Mouse (Mus musculus) layer of hippocampus, postnatal 10 days (tissue): ENCODE data around the gene Astl. TPM values are rescaled to one million over a fixed set of nuclear protein-coding genes. Genes with fewer than 3 reads are reported as not detected.
"Not testable (repeated sequence)": the region's sequence is repeated elsewhere in the genome, so short reads cannot be mapped to it uniquely, and the experiment has no call there.

Experiments
- DNase-seq, 2 experiments: peaks; one replicate each; pipeline ENCODE4 v3.0.0; 2021; ENCODE audit warnings: low spot score in 2 of 2
- long read RNA-seq: library from polyadenylated mRNA; stranded (forward); transcript quantifications from one replicate; pipeline ENCODE4 v2.0.0, GENCODE M21; 2023
- total RNA-seq, 2 experiments: library from RNA; stranded (reverse); gene quantifications; 2 replicates each; pipeline ENCODE4 v1.2.3; 2021

Gene Astl
- not detected for total RNA-seq
- long read RNA-seq, result 0 reads

- no peak for DNase-seq
Measured at GRCm38 (mm10) chr2:127338416-127338815, at the start of gene Astl. Astl (plus strand) TSS chr2:127338639.

- DNase-seq, result no peak
Measured at GRCm38 (mm10) chr2:127292250-127292649, 46.2 kb upstream of the Astl start.

- no peak for DNase-seq
Measured at GRCm38 (mm10) chr2:127297001-127297805, 41.2 kb upstream of the Astl start.

GRCm38 (mm10) chr2:127298056-127298455, 40.4 kb upstream of the Astl start:
- no peak for DNase-seq

GRCm38 (mm10) chr2:127300701-127301100, 37.7 kb upstream of the Astl start:
- no peak for DNase-seq

GRCm38 (mm10) chr2:127301883-127302282, 36.6 kb upstream of the Astl start:
- DNase-seq, result no peak

GRCm38 (mm10) chr2:127304192-127304591, 34.2 kb upstream of the Astl start:
- not testable (repeated sequence) for DNase-seq

- DNase-seq, result no peak
Measured at GRCm38 (mm10) chr2:127304609-127305210, 33.7 kb upstream of the Astl start.

GRCm38 (mm10) chr2:127306123-127306522, 32.3 kb upstream of the Astl start:
- DNase-seq, result no peak

- DNase-seq, result no peak
Measured at GRCm38 (mm10) chr2:127307179-127307578, 31.3 kb upstream of the Astl start.

- DNase-seq, result no peak
Measured at GRCm38 (mm10) chr2:127308660-127309059, 29.8 kb upstream of the Astl start.

GRCm38 (mm10) chr2:127310246-127310645, 28.2 kb upstream of the Astl start:
- DNase-seq, result no peak

- no peak for DNase-seq
Measured at GRCm38 (mm10) chr2:127310685-127311084, 27.8 kb upstream of the Astl start.

GRCm38 (mm10) chr2:127311193-127311592, 27.2 kb upstream of the Astl start:
- DNase-seq, result no peak

GRCm38 (mm10) chr2:127312801-127313200, 25.6 kb upstream of the Astl start:
- DNase-seq, result no peak

- no peak for DNase-seq
Measured at GRCm38 (mm10) chr2:127313878-127314277, 24.6 kb upstream of the Astl start.

GRCm38 (mm10) chr2:127314467-127315154, 23.8 kb upstream of the Astl start:
- no peak for DNase-seq

- DNase-seq, result no peak
Measured at GRCm38 (mm10) chr2:127315155-127315470, 23.3 kb upstream of the Astl start.

GRCm38 (mm10) chr2:127316431-127316830, 22.0 kb upstream of the Astl start:
- no peak for DNase-seq

GRCm38 (mm10) chr2:127318136-127318535, 20.3 kb upstream of the Astl start:
- no peak for DNase-seq

- DNase-seq, result no peak
Measured at GRCm38 (mm10) chr2:127319071-127319470, 19.4 kb upstream of the Astl start.

GRCm38 (mm10) chr2:127322671-127323285, 15.7 kb upstream of the Astl start:
- DNase-seq, result no peak
